Mouse (Mus musculus): Measurements from ENCODE around the gene Bmper. TPM values are rescaled to one million over a fixed set of nuclear protein-coding genes. Genes with fewer than 3 reads are reported as not detected.

Bmper gene
- total and polyA plus RNA-seq, 3 experiments, result 1.3 to 1.9 (median 1.4) TPM

GRCm38 (mm10) chr9:23311956-23312355 is 89.1 kb downstream of the Bmper start:
- no peaks in the 10 kb centered on the region; a peak in 1 of 4 replicates for H3K4me1 ChIP-seq (ENCODE audit: control insufficient read depth in 1 of 2, insufficient read depth in 2 of 2)
- H3K27me3 ChIP-seq (replicated peaks), result no peaks in the 10 kb centered on the region
- no peak overlapping the region for H3K4me3 ChIP-seq (replicated peaks in 1 of 3; ENCODE audit: low read depth in 2 of 3, low read length in 2 of 3, poor library complexity in 1 of 3)
- in situ Hi-C loops (cut with MboI; ENCODE audit: low pct_ligation_motif_present, low pct_unique_long_range_greater_than_20kb, low sequenced_read_pairs), result no loop called here
- TF ChIP-seq TCF12 (IDR thresholded peaks at IDR 0.05; ENCODE audit: low read depth, low read length), result no peak
- TF ChIP-seq ZKSCAN1 (IDR thresholded peaks at IDR 0.05; ENCODE audit: borderline replicate concordance, low read depth, low read length), result no peak
- TF ChIP-seq IRF4 (IDR thresholded peaks at IDR 0.05; ENCODE audit: low read depth, low read length), result no peak
- TF ChIP-seq EP300 (IDR thresholded peaks at IDR 0.05; ENCODE audit: low read length), result no peak
- no peak for TF ChIP-seq MEF2A (IDR thresholded peaks at IDR 0.05; ENCODE audit: borderline replicate concordance, low read depth, low read length)
- no peak for TF ChIP-seq ELF1 (IDR thresholded peaks at IDR 0.05; ENCODE audit: low read depth, low read length)
- no peak for TF ChIP-seq KAT2A (IDR thresholded peaks at IDR 0.05; ENCODE audit: insufficient replicate concordance, low read length)
- no peak for TF ChIP-seq RAD21 (IDR thresholded peaks at IDR 0.05; ENCODE audit: low read depth, low read length)
- no peak for TF ChIP-seq SIN3A (IDR thresholded peaks at IDR 0.05; ENCODE audit: low read length)
- TF ChIP-seq USF2 (conservative IDR thresholded peaks at IDR 0.05; ENCODE audit: low read depth, low read length), result no peak
- no peak for TF ChIP-seq MAZ (IDR thresholded peaks at IDR 0.05; ENCODE audit: low read depth, low read length)
- TF ChIP-seq ZMIZ1 (IDR thresholded peaks at IDR 0.05; ENCODE audit: low read depth, low read length), result no peak
- TF ChIP-seq E2F4 (IDR thresholded peaks at IDR 0.05; ENCODE audit: insufficient replicate concordance, low read depth, low read length), result no peak
- TF ChIP-seq CHD1 (IDR thresholded peaks at IDR 0.05; ENCODE audit: low read depth, low read length), result no peak
- TF ChIP-seq MYC (IDR thresholded peaks at IDR 0.05; ENCODE audit: low read depth, low read length), result no peak
- no peak overlapping the region for H3K27ac ChIP-seq (ENCODE audit: insufficient read depth, low read depth)
- no peak overlapping the region for H3K4me2 ChIP-seq (ENCODE audit: insufficient read depth, low read depth, poor library complexity, severe bottlenecking)
- H3K9me3 ChIP-seq (replicated peaks; ENCODE audit: low read length), result no peaks in the 10 kb centered on the region
- H3K79me2 ChIP-seq (replicated peaks; ENCODE audit: control insufficient read depth, extremely low read depth, insufficient read depth, poor library complexity, severe bottlenecking), result no peaks in the 10 kb centered on the region
- H3K36me3 ChIP-seq (replicated peaks in 1 of 2; ENCODE audit: control insufficient read depth in 1 of 2, insufficient read depth in 1 of 2, low read length in 1 of 2), result no peaks in the 10 kb centered on the region
- H3K9ac ChIP-seq (ENCODE audit: insufficient read depth, low read depth), result no peak overlapping the region
- DNase-seq (ENCODE audit: extremely low read depth), result no peak
- dilution Hi-C loops (cut with MboI; ENCODE audit: extremely low pct_ligation_motif_present, extremely low pct_unique_long_range_greater_than_20kb, low sequenced_read_pairs), result no loop called here

GRCm38 (mm10) chr9:23312877-23313276 is 90.0 kb downstream of the Bmper start:
- no peak overlapping the region for H3K4me2 ChIP-seq (ENCODE audit: insufficient read depth, low read depth, poor library complexity, severe bottlenecking)
- in situ Hi-C loops (cut with MboI; ENCODE audit: low pct_ligation_motif_present, low pct_unique_long_range_greater_than_20kb, low sequenced_read_pairs), result no loop called here
- no peak overlapping the region for H3K27ac ChIP-seq (ENCODE audit: insufficient read depth, low read depth)
- no peaks in the 10 kb centered on the region for H3K79me2 ChIP-seq (replicated peaks; ENCODE audit: control insufficient read depth, extremely low read depth, insufficient read depth, poor library complexity, severe bottlenecking)
- dilution Hi-C loops (cut with MboI; ENCODE audit: extremely low pct_ligation_motif_present, extremely low pct_unique_long_range_greater_than_20kb, low sequenced_read_pairs), result no loop called here
- DNase-seq (ENCODE audit: extremely low read depth), result no peak
- no peak overlapping the region for H3K4me3 ChIP-seq (replicated peaks in 1 of 3; ENCODE audit: low read depth in 2 of 3, low read length in 2 of 3, poor library complexity in 1 of 3)
- H3K36me3 ChIP-seq (replicated peaks in 1 of 2; ENCODE audit: control insufficient read depth in 1 of 2, insufficient read depth in 1 of 2, low read length in 1 of 2), result no peaks in the 10 kb centered on the region
- no peaks in the 10 kb centered on the region; a peak in 1 of 4 replicates for H3K4me1 ChIP-seq (ENCODE audit: control insufficient read depth in 1 of 2, insufficient read depth in 2 of 2)
- no peaks in the 10 kb centered on the region for H3K27me3 ChIP-seq (replicated peaks)
- H3K9ac ChIP-seq (ENCODE audit: insufficient read depth, low read depth), result no peak overlapping the region
- no peaks in the 10 kb centered on the region for H3K9me3 ChIP-seq (replicated peaks; ENCODE audit: low read length)
- TF ChIP-seq JUND (conservative IDR thresholded peaks at IDR 0.05; ENCODE audit: low read depth, low read length) (no peak), TCF12 (IDR thresholded peaks at IDR 0.05; ENCODE audit: low read depth, low read length) (no peak), ZMIZ1 (IDR thresholded peaks at IDR 0.05; ENCODE audit: low read depth, low read length) (no peak), MAX (IDR thresholded peaks at IDR 0.05; ENCODE audit: low read length) (no peak), TBP (conservative IDR thresholded peaks at IDR 0.05; ENCODE audit: low read depth, low read length) (no peak), RAD21 (IDR thresholded peaks at IDR 0.05; ENCODE audit: low read depth, low read length) (no peak), ZNF384 (IDR thresholded peaks at IDR 0.05; ENCODE audit: low read depth, low read length) (no peak), ETS1 (conservative IDR thresholded peaks at IDR 0.05; ENCODE audit: low read depth, low read length) (no peak), MEF2A (IDR thresholded peaks at IDR 0.05; ENCODE audit: borderline replicate concordance, low read depth, low read length) (no peak), CHD1 (IDR thresholded peaks at IDR 0.05; ENCODE audit: low read depth, low read length) (no peak), CTCF (conservative IDR thresholded peaks at IDR 0.05 in 1 of 2, IDR thresholded peaks at IDR 0.05 in 1 of 2; ENCODE audit: low read depth in 2 of 2, low read length in 2 of 2) (no peak), E2F4 (IDR thresholded peaks at IDR 0.05; ENCODE audit: insufficient replicate concordance, low read depth, low read length) (no peak), NRF1 (IDR thresholded peaks at IDR 0.05; ENCODE audit: low read depth, low read length) (no peak), USF1 (IDR thresholded peaks at IDR 0.05; ENCODE audit: low read depth, low read length) (no peak), POLR2A (IDR thresholded peaks at IDR 0.05; ENCODE audit: low read depth, low read length) (no peak), USF2 (conservative IDR thresholded peaks at IDR 0.05; ENCODE audit: low read depth, low read length) (no peak)
